Mouse (Mus musculus) heart, adult 2 months (tissue): ENCODE data around the gene Tec. TPM values are rescaled to one million over a fixed set of nuclear protein-coding genes. Genes with fewer than 3 reads are reported as not detected.

Experiments
- DNase-seq, 2 experiments: peaks; one replicate each; pipeline ENCODE4 v3.0.0; 2021
- H3K27ac ChIP-seq: fragments of 200-600 bp; 2 replicates; pipeline ENCODE4 v1.8.1; 2022
- H3K27me3 ChIP-seq: fragments of 200-500 bp; 2 replicates; pipeline ENCODE4 v1.6.1; 2012; ENCODE audit warnings: mild to moderate bottlenecking, low read length, inconsistent platforms, mixed read lengths; ENCODE audit not compliant: control insufficient read depth, insufficient read depth
- H3K36me3 ChIP-seq: fragments of 200-500 bp; 2 replicates; pipeline ENCODE4 v1.6.1; 2012; ENCODE audit warnings: low read length, inconsistent platforms; ENCODE audit not compliant: control insufficient read depth, insufficient read depth
- H3K4me1 ChIP-seq: fragments of 200-500 bp; 2 replicates; pipeline ENCODE4 v1.6.1; 2011; ENCODE audit warnings: low read length; ENCODE audit not compliant: control insufficient read depth, insufficient read depth
- H3K4me3 ChIP-seq: fragments of 200-600 bp; 2 replicates; pipeline ENCODE4 v1.8.1; 2022
- H3K79me2 ChIP-seq: fragments of 200-500 bp; replicated peaks from 2 replicates; pipeline ENCODE4 v1.6.1; 2012; ENCODE audit warnings: mild to moderate bottlenecking, inconsistent platforms, low read length, moderate library complexity, mixed read lengths; ENCODE audit not compliant: control insufficient read depth, insufficient read depth
- H3K9ac ChIP-seq: fragments of 200-500 bp; 2 replicates; pipeline ENCODE4 v1.6.1; 2012; ENCODE audit warnings: low read depth, mild to moderate bottlenecking, control low read depth, inconsistent platforms, low read length, mixed read lengths
- CTCF ChIP-seq: fragments of 200-600 bp; IDR thresholded peaks from 2 replicates; pipeline ENCODE4 v1.8.1; 2022; ENCODE audit warnings: antibody characterized with exemption, mild to moderate bottlenecking, moderate library complexity
- EP300 ChIP-seq: fragments of 200-500 bp; IDR thresholded peaks from 2 replicates; pipeline ENCODE4 v1.6.1; 2011; ENCODE audit warnings: low read depth, low read length, control low read depth; ENCODE audit not compliant: insufficient read depth
- POLR2A ChIP-seq: fragments of 200-500 bp; IDR thresholded peaks from 2 replicates; pipeline ENCODE4 v1.6.1; 2011; ENCODE audit warnings: mild to moderate bottlenecking, low read depth, low read length, control low read depth; ENCODE audit not compliant: insufficient read depth
- WGBS: fragments of 180-500 bp; shearing (Covaris S2); methylation state at CpG from one replicate; pipeline ENCODE4 v1.1.7; 2018; 5-methylcytosine and 5-hydroxymethylcytosine counted together
- intact Hi-C: fragments of 180-260 bp; cut with DNase I; formaldehyde crosslinking; loops from one replicate; pipeline ENCODE4 v1.15.1; 2025
- long read RNA-seq: library from polyadenylated mRNA; stranded (forward); transcript quantifications from one replicate; pipeline ENCODE4 v2.0.0, GENCODE M21; 2021
- polyA plus RNA-seq: library from polyadenylated mRNA; depleted of rRNA; stranded (reverse); fragments of >200 nt; gene quantifications from 2 replicates; pipeline ENCODE4 v1.2.3, GENCODE M21; 2012; rRNA removed
- total RNA-seq, 2 experiments: library from RNA; stranded (reverse); gene quantifications; 2 replicates each; pipeline ENCODE4 v1.2.3; 2021

Gene Tec
- total RNA-seq, result 10 to 100 TPM; 12.8 to 13.8 TPM
- 5.7 and 9.3 TPM in 2 replicates for polyA plus RNA-seq
- long read RNA-seq, transcript Tec-201 (19 exons, 2,659 nt), result major isoform, 13 of 19 reads
- long read RNA-seq, partial matches to known transcripts, result 2 of 19 reads
- long read RNA-seq, other reads (novel, unspliced or antisense), result 1 of 19 reads

DNA sequence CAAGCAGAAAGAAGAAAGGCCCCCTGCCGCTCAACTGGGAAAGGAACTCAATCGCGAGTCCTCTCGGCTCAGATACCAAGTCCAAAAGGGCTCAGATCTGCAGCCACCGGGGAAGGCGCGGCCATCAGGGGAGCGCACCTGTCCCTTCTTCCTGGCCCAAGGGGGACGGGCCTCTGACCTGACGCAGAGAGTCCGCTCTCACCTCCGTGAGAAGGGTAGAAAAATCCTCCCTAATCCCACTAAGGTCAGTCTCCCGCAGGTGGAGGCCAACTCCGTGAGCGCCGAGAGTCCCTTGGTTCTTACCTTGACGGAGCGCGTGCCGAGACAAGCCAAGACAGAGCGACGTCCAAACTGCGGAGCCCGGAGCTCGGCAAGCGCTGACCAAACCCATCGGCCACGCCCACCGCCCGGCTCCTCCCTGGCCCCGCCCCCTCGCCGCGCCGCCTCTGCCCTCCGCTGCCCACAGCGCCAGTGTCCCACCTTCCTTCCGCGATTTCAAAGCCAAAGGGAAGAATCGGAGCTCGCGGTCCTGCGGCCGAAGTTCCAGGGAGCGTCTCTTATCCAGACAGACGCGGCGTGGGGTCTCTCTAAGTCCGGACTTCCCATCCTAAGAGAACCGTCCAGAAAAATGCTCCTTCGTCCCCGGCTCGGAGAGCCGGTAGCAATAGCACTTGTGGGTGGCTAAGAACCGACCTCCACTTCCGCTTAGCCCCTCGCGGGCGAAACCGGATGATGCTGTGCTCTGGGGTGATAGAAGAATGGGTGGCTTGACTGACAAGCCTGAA, at the start of gene Tec:
Tec (minus strand) TSS at position 393 of the 785 bp plus-strand sequence.
- peak; percentile 94 to 97 for DNase-seq
- intact Hi-C loops, result loop anchor here (5.0 to 10.0 kb wide), 2 partner anchors 71 to 103 kb away; no protein-coding TSS in a partner anchor
- no peaks in the 10 kb centered on the region; the same call in 1 of the 2 replicates for H3K36me3 ChIP-seq
- no peaks in the 10 kb centered on the region for H3K27me3 ChIP-seq
- peak within 1 kb of the TSS; percentile 80 for H3K27ac ChIP-seq
- H3K4me1 ChIP-seq, result peaks cover 3% of the 10 kb centered on the region
- peak within 1 kb of the TSS; percentile 80 for H3K9ac ChIP-seq
- TF ChIP-seq POLR2A (peak; percentile 88), CTCF (no peak), EP300 (no peak)
- peak within 1 kb of the TSS; percentile 66 for H3K4me3 ChIP-seq
- under 1% methylated on average over 52 of the region's 60 CpGs for WGBS
- no peaks in the 10 kb centered on the region for H3K79me2 ChIP-seq

GRCm38 (mm10) chr5:72916851-72917250, 48.6 kb upstream of the Tec start:
- intact Hi-C loops, result loop anchor here (5.0 to 10.0 kb wide), 3 partner anchors 35 to 568 kb away; partner anchors contain the start of genes Dcun1d4 and Fryl
- peak overlapping the region; percentile 95 for H3K27ac ChIP-seq
- H3K9ac ChIP-seq, result 0 out of 2 replicates have a peak overlapping the region, but pooled peaks have one; percentile 44
- peak overlapping the region; percentile 97 for H3K4me3 ChIP-seq
- TF ChIP-seq CTCF (no peak), EP300 (no peak), POLR2A (no peak)
- WGBS, result 12% methylated on average over 1 of the region's 1 CpGs
- H3K79me2 ChIP-seq, result peaks cover 11% of the 10 kb centered on the region
- H3K27me3 ChIP-seq, result no peaks in the 10 kb centered on the region
- no peak for DNase-seq
- H3K36me3 ChIP-seq, result peaks cover 17% of the 10 kb centered on the region
- H3K4me1 ChIP-seq, result peaks cover 9% of the 10 kb centered on the region

GRCm38 (mm10) chr5:72916048-72916447, 47.8 kb upstream of the Tec start:
- H3K27ac ChIP-seq, result peak overlapping the region; percentile 95
- no peaks in the 10 kb centered on the region for H3K27me3 ChIP-seq
- peaks cover 17% of the 10 kb centered on the region for H3K36me3 ChIP-seq
- peaks cover 9% of the 10 kb centered on the region for H3K79me2 ChIP-seq
- peak overlapping the region; percentile 52 for H3K9ac ChIP-seq
- TF ChIP-seq EP300 (no peak), POLR2A (no peak), CTCF (no peak)
- WGBS, result 31% methylated on average over 4 of the region's 4 CpGs
- peak overlapping the region; percentile 97 for H3K4me3 ChIP-seq
- peaks cover 7% of the 10 kb centered on the region for H3K4me1 ChIP-seq
- intact Hi-C loops, result loop anchor here (5.0 to 10.0 kb wide), 3 partner anchors 36 to 569 kb away; partner anchors contain the start of genes Dcun1d4 and Fryl
- peak in 1 of 2 experiments; percentile 17 for DNase-seq

- DNase-seq, result peak in 1 of 2 experiments; percentile 49
- Histone ChIP-seq H3K4me1 (peaks cover 5% of the 10 kb centered on the region), H3K36me3 (peaks cover 13% of the 10 kb centered on the region), H3K27me3 (no peaks in the 10 kb centered on the region), H3K27ac (peak overlapping the region; percentile 95), H3K4me3 (peak overlapping the region; percentile 97), H3K79me2 (peaks cover 8% of the 10 kb centered on the region), H3K9ac (peak overlapping the region; percentile 99)
- intact Hi-C loops, result loop anchor here (2.0 to 10.0 kb wide), 4 partner anchors 18 to 570 kb away; partner anchors contain the start of genes Dcun1d4 and Fryl
- peak; percentile 35; the same call in 1 of the 2 replicates for TF ChIP-seq POLR2A
- no peak for TF ChIP-seq EP300
- under 1% methylated on average over 65 of the region's 66 CpGs for whole genome bisulfite sequencing
Measured at GRCm38 (mm10) chr5:72914633-72915561, 46.6 kb upstream of the Tec start.

DNA sequence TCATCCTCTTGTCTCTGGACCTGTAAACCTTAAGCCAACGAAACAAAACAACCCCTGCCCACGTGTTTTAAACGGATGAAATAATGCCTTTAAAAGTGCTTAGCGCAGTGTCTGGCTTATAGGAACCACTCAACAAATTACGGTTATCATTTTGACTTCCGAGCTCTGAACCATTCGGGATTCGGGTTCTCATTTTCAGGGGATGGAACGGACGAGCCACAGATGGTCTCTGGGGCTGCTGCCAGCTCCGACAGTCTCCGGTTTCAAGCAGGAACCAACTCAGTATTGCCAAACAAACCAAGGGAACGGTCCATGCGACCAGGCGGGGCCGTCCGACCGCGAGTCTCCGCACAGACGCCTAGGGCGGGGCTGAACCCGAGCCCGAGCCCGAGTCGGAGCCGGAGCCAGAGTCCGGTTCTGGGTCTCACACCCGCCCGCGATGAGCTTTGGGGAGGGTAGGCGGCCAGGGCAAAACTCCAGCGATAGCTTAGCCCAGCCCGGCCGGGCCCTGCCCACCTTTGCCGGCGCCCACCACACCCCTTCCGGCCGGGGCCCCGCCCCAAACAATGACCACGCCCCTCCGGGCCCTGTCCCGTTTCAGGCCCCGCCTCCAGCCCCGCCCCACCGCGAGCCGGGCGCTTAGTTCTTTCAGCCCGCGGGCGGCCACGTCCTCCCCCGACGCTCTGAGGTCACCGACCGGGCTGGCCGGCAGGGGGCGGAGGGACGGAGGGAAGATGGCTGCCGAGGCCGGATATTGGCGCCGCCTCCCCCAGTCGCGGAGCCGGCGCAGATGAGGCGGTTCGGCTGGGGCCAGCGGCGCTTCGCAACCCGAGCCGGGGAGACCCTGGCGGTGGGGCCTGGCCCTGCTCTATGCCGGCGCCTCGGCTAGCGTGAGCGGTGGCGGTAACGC, 45.6 kb upstream of the Tec start, which contains the start of gene Slain2:
Slain2 (plus strand) TSS at position 657 of the 910 bp plus-strand sequence.
- peak; percentile 49 for TF ChIP-seq EP300
- TF ChIP-seq CTCF, result peak; percentile 87
- TF ChIP-seq POLR2A, result peak; percentile 62
- Histone ChIP-seq H3K79me2 (peaks cover 7% of the 10 kb centered on the region), H3K27ac (peak within 1 kb of the TSS; percentile 96), H3K27me3 (no peaks in the 10 kb centered on the region), H3K4me3 (peak within 1 kb of the TSS; percentile 97), H3K9ac (peak within 1 kb of the TSS; percentile 99), H3K36me3 (peaks cover 10% of the 10 kb centered on the region), H3K4me1 (peaks cover 4% of the 10 kb centered on the region)
- peak; percentile 99 to 100 for DNase-seq
- intact Hi-C loops, result loop anchor here (2.0 to 10.0 kb wide), 3 partner anchors 17 to 571 kb away; partner anchors contain the start of genes Dcun1d4 and Fryl
- under 1% methylated on average over 83 of the region's 83 CpGs for WGBS
